In genomic region chr11:19828959-19829401, GRCm38 (mm10) we compare ENCODE assay signal across 14 mouse cellular contexts.
DNase-seq lines count a peak whose midpoint lies in the region; ATAC-seq and TF ChIP-seq lines count a peak whose summit lies in the region.
"Had no signal": no experiment of that assay in that cellular context is flagged by ENCODE, and none has a peak within 500 bp of the region (broad histone marks: within the 10 kb centered on the region; RNA-seq: fewer than 3 reads in every experiment).

No protein-coding gene starts in this region.

- no peaks in the 10 kb centered on the region for H3K9me3 ChIP-seq in lung, embryonic 15.5 days
- no peaks in the 10 kb centered on the region for H3K9me3 ChIP-seq in stomach, embryonic 16.5 days (replicated peaks; ENCODE audit: control insufficient read depth, low read length)
- H3K9me3 ChIP-seq: G1E; stomach, embryonic 15.5 days had no signal

- H3K9ac ChIP-seq in lung, embryonic 15.5 days: no peak overlapping the region
- no peak overlapping the region for H3K9ac ChIP-seq in stomach, embryonic 16.5 days (ENCODE audit: low read length)
- H3K9ac ChIP-seq: stomach, embryonic 15.5 days had no signal

- H3K27ac ChIP-seq in lung, embryonic 15.5 days: peak overlapping the region; percentile 42; the same call in 1 of the 2 replicates
- peak overlapping the region; percentile 40; the same call in 1 of the 2 replicates for H3K27ac ChIP-seq in stomach, embryonic 16.5 days (ENCODE audit: low read length)
- H3K27ac ChIP-seq: stomach, embryonic 15.5 days had no signal

- no peak overlapping the region for H3K4me2 ChIP-seq in lung, embryonic 15.5 days
- H3K4me2 ChIP-seq in stomach, embryonic 16.5 days (ENCODE audit: low read depth, low read length): no peak overlapping the region
- H3K4me2 ChIP-seq: liver, embryonic 11.5 days; stomach, embryonic 15.5 days had no signal

- no peak for TF ChIP-seq CTCF in lung, adult 2 months (IDR thresholded peaks at IDR 0.05; ENCODE audit: insufficient read depth, low read length)

- 47% methylated on average over 8 of the region's 8 CpGs for WGBS in lung, embryonic 15.5 days
- 46% methylated on average over 8 of the region's 8 CpGs for WGBS in lung, adult 2 months
- WGBS in stomach, embryonic 16.5 days: 64% methylated on average over 8 of the region's 8 CpGs

- peaks cover 20% of the 10 kb centered on the region for H3K4me1 ChIP-seq in lung, embryonic 15.5 days
- peaks cover 3% of the 10 kb centered on the region; the same call in 1 of the 2 replicates for H3K4me1 ChIP-seq in lung, adult 2 months (ENCODE audit: control insufficient read depth, insufficient read depth, low read length)
- H3K4me1 ChIP-seq in stomach, embryonic 16.5 days (ENCODE audit: control insufficient read depth, insufficient read depth, low read length): peaks cover 11% of the 10 kb centered on the region; the same call in 1 of the 2 replicates

- no peak for TF ChIP-seq POLR2A in lung, adult 2 months (IDR thresholded peaks at IDR 0.05; ENCODE audit: borderline replicate concordance, extremely low read depth, low read depth, low read length)

- peak; percentile 43; the same call in 1 of the 2 replicates for ATAC-seq in lung, embryonic 15.5 days (ENCODE audit: borderline replicate concordance, extremely low read depth, low FRiP score, low TSS enrichment)
- no peak for ATAC-seq in stomach, embryonic 16.5 days (ENCODE audit: insufficient read depth, low FRiP score)
- ATAC-seq: forebrain, embryonic 16.5 days had no signal

- H3K27me3 ChIP-seq in lung, embryonic 15.5 days: no peaks in the 10 kb centered on the region
- H3K27me3 ChIP-seq in stomach, embryonic 16.5 days (ENCODE audit: control insufficient read depth, insufficient read depth, low read length): no peaks in the 10 kb centered on the region
- H3K27me3 ChIP-seq: stomach, embryonic 15.5 days had no signal

- no peak overlapping the region for H3K4me3 ChIP-seq in lung, embryonic 15.5 days
- H3K4me3 ChIP-seq in lung, adult 2 months (replicated peaks; ENCODE audit: extremely low read depth, low read depth, low read length): no peak overlapping the region
- no peak overlapping the region for H3K4me3 ChIP-seq in stomach, embryonic 16.5 days (replicated peaks; ENCODE audit: low read length)
- H3K4me3 ChIP-seq: stomach, embryonic 15.5 days had no signal

- H3K36me3 ChIP-seq in lung, embryonic 15.5 days: no peaks in the 10 kb centered on the region
- H3K36me3 ChIP-seq in stomach, embryonic 16.5 days (ENCODE audit: control insufficient read depth, insufficient read depth, low read length): no peaks in the 10 kb centered on the region
- H3K36me3 ChIP-seq: G1E; stomach, embryonic 15.5 days had no signal

- peak; percentile 25 for DNase-seq in adrenal gland, postnatal 14 days
- DNase-seq in adrenal gland, adult 18-20 months (ENCODE audit: low spot score in 2 of 2): no peak
- DNase-seq in lung, adult 2 months: no peak
- peak; percentile 47 for DNase-seq in kidney, postnatal 14 days
- no peak for DNase-seq in B cell, adult 2 months
- DNase-seq in layer of hippocampus, adult 9-11 months: no peak
- DNase-seq: cerebellum, adult 11 months; heart, postnatal 4 days had no signal

Comparison
In these comparisons a context has a peak if more than half of its experiments do, and no peak if none do; other contexts are left out.
1. DNase-seq: peak in adrenal gland, postnatal 14 days (single experiment) and kidney, postnatal 14 days (single experiment); none in adrenal gland, adult 18-20 months (0 of 2), lung, adult 2 months (single experiment), B cell, adult 2 months (0 of 2) and layer of hippocampus, adult 9-11 months (single experiment).